ENCODE assay signal across 8 mouse cellular contexts in genomic region chr1:45794969-45795908, GRCm38 (mm10). TPM values are rescaled to one million over a fixed set of nuclear protein-coding genes. Genes with fewer than 3 reads are reported as not detected.
DNase-seq lines count a peak whose midpoint lies in the region; ATAC-seq and TF ChIP-seq lines count a peak whose summit lies in the region.

Wdr75 (plus strand) TSS chr1:45795166.

- H3K9ac ChIP-seq in heart, embryonic 11.5 days (ENCODE audit: low read depth, low read length) = peak within 1 kb of the TSS; percentile 84
- H3K9ac ChIP-seq in kidney, embryonic 16.5 days (replicated peaks; ENCODE audit: low read length) = peak within 1 kb of the TSS; percentile 89
- H3K9ac ChIP-seq in liver, adult 2 months (ENCODE audit: low read depth, low read length) = peak within 1 kb of the TSS; percentile 93

- peak within 1 kb of the TSS; percentile 87 for H3K4me2 ChIP-seq in heart, embryonic 11.5 days
- peak within 1 kb of the TSS; percentile 82 for H3K4me2 ChIP-seq in kidney, embryonic 16.5 days (replicated peaks; ENCODE audit: low read depth, low read length)
- peak within 1 kb of the TSS; percentile 85 for H3K4me2 ChIP-seq in myocyte (ENCODE audit: low read depth)

- H3K79me2 ChIP-seq in C2C12 (ENCODE audit: control insufficient read depth, insufficient read depth) (peaks cover 41% of the 10 kb centered on the region), myocyte (ENCODE audit: control insufficient read depth, insufficient read depth) (peaks cover 37% of the 10 kb centered on the region)
- H3K79me2 ChIP-seq in liver, adult 2 months (ENCODE audit: control insufficient read depth, insufficient read depth, low read length) = peaks cover 2% of the 10 kb centered on the region; the same call in 1 of the 2 replicates

- peaks cover 26% of the 10 kb centered on the region for H3K4me1 ChIP-seq in erythroblast, embryonic 14.5 days (ENCODE audit: control insufficient read depth)
- peaks cover 8% of the 10 kb centered on the region for H3K4me1 ChIP-seq in heart, embryonic 11.5 days (ENCODE audit: control insufficient read depth, insufficient read depth, low read length)
- peaks cover 14% of the 10 kb centered on the region for H3K4me1 ChIP-seq in kidney, embryonic 16.5 days (ENCODE audit: insufficient read depth, low read length)
- H3K4me1 ChIP-seq in liver, adult 2 months (ENCODE audit: control insufficient read depth, insufficient read depth, low read length) = 0 out of 2 replicates have a peak, but pooled peaks cover 3% of the 10 kb centered on the region

- H3K27ac ChIP-seq in heart, embryonic 11.5 days (ENCODE audit: low read depth, low read length) = peak within 1 kb of the TSS; percentile 91
- H3K27ac ChIP-seq in kidney, embryonic 16.5 days (ENCODE audit: low read length) = peak within 1 kb of the TSS; percentile 98
- peak within 1 kb of the TSS; percentile 77 for H3K27ac ChIP-seq in liver, adult 2 months (replicated peaks; ENCODE audit: insufficient read depth, low read depth, low read length)

- peak; percentile 98 for DNase-seq in brain, embryonic 14.5 days (ENCODE audit: low read depth)
- peak; percentile 83 for DNase-seq in liver, adult 2 months (ENCODE audit: extremely low read depth, low read depth, low spot score)
- peak; percentile 97 for DNase-seq in splenic B cell, adult 2 months (ENCODE audit: low read depth, low spot score)

- TF ChIP-seq CTCF in C2C12 (IDR thresholded peaks at IDR 0.05; ENCODE audit: control insufficient read depth, insufficient read depth, insufficient read length) = no peak
- no peak for TF ChIP-seq CTCF in brain, embryonic 14.5 days (IDR thresholded peaks at IDR 0.05; ENCODE audit: borderline replicate concordance, extremely low read depth, insufficient read depth, insufficient read length)
- no peak for TF ChIP-seq CTCF in liver, adult 2 months (IDR thresholded peaks at IDR 0.05; ENCODE audit: low read depth, low read length)

- under 1% methylated on average over 70 of the region's 70 CpGs for WGBS in heart, embryonic 11.5 days (ENCODE audit: insufficient replicate concordance)
- under 1% methylated on average over 70 of the region's 70 CpGs for WGBS in kidney, embryonic 16.5 days
- WGBS in liver, adult 2 months = under 1% methylated on average over 70 of the region's 70 CpGs

- no peaks in the 10 kb centered on the region for H3K9me3 ChIP-seq in erythroblast, embryonic 14.5 days (ENCODE audit: control insufficient read depth, low read length)
- no peaks in the 10 kb centered on the region for H3K9me3 ChIP-seq in heart, embryonic 11.5 days (replicated peaks; ENCODE audit: control insufficient read depth, low read length)
- H3K9me3 ChIP-seq in kidney, embryonic 16.5 days (ENCODE audit: low read length) = no peaks in the 10 kb centered on the region

- ATAC-seq in heart, embryonic 11.5 days (replicated peaks; ENCODE audit: insufficient number of reproducible peaks, low FRiP score, low TSS enrichment) = peak; percentile 99
- ATAC-seq in kidney, embryonic 16.5 days (ENCODE audit: low FRiP score, low TSS enrichment) = peak; percentile 100

- H3K36me3 ChIP-seq in C2C12 (ENCODE audit: control insufficient read depth, insufficient read depth) (peaks cover 30% of the 10 kb centered on the region), myocyte (ENCODE audit: control insufficient read depth, insufficient read depth) (peaks cover 20% of the 10 kb centered on the region)
- peaks cover 17% of the 10 kb centered on the region for H3K36me3 ChIP-seq in erythroblast, embryonic 14.5 days (ENCODE audit: control insufficient read depth)
- H3K36me3 ChIP-seq in heart, embryonic 11.5 days (ENCODE audit: control insufficient read depth, insufficient read depth, low read length) = no peaks in the 10 kb centered on the region
- peaks cover 6% of the 10 kb centered on the region for H3K36me3 ChIP-seq in kidney, embryonic 16.5 days (ENCODE audit: insufficient read depth, low read length)
- peaks cover 10% of the 10 kb centered on the region for H3K36me3 ChIP-seq in liver, adult 2 months (ENCODE audit: control insufficient read depth, insufficient read depth, low read length)
- peaks cover 2% of the 10 kb centered on the region; the same call in 1 of the 2 replicates for H3K36me3 ChIP-seq in splenic B cell, adult 2 months (ENCODE audit: control insufficient read depth, insufficient read depth, low read length, poor library complexity, severe bottlenecking)

- no peaks in the 10 kb centered on the region for H3K27me3 ChIP-seq in C2C12 (ENCODE audit: control insufficient read depth, insufficient read depth, insufficient read length)
- no peaks in the 10 kb centered on the region for H3K27me3 ChIP-seq in erythroblast, embryonic 14.5 days (ENCODE audit: control insufficient read depth)
- H3K27me3 ChIP-seq in heart, embryonic 11.5 days (ENCODE audit: control insufficient read depth, insufficient read depth, low read length) = no peaks in the 10 kb centered on the region
- no peaks in the 10 kb centered on the region for H3K27me3 ChIP-seq in kidney, embryonic 16.5 days (ENCODE audit: insufficient read depth, low read length)
- H3K27me3 ChIP-seq in liver, adult 2 months (ENCODE audit: control insufficient read depth, insufficient read depth, low read length) = no peaks in the 10 kb centered on the region
- H3K27me3 ChIP-seq in myocyte (ENCODE audit: control insufficient read depth, insufficient read depth, insufficient read length) = no peaks in the 10 kb centered on the region
- H3K27me3 ChIP-seq in splenic B cell, adult 2 months (ENCODE audit: control insufficient read depth, insufficient read depth, low read length, poor library complexity, severe bottlenecking) = no peaks in the 10 kb centered on the region

- H3K4me3 ChIP-seq in C2C12 (ENCODE audit: insufficient read depth, poor library complexity, severe bottlenecking) (peak within 1 kb of the TSS; percentile 90), myocyte (peak within 1 kb of the TSS; percentile 77)
- peak within 1 kb of the TSS; percentile 86 for H3K4me3 ChIP-seq in erythroblast, embryonic 14.5 days (replicated peaks)
- H3K4me3 ChIP-seq in heart, embryonic 11.5 days (ENCODE audit: low read depth, low read length) = peak within 1 kb of the TSS; percentile 99
- H3K4me3 ChIP-seq in kidney, embryonic 16.5 days (ENCODE audit: low read length) = peak within 1 kb of the TSS; percentile 89
- H3K4me3 ChIP-seq in liver, adult 2 months (ENCODE audit: insufficient read depth, low read depth, low read length) = peak within 1 kb of the TSS; percentile 88

- peak within 1 kb of the TSS; percentile 97 for H3ac ChIP-seq in C2C12 (ENCODE audit: control insufficient read depth, insufficient read length, low read depth)
- H3ac ChIP-seq in myocyte (ENCODE audit: control insufficient read depth, insufficient read length) = peak within 1 kb of the TSS; percentile 96

- peak; percentile 75; the same call in 1 of the 2 replicates for TF ChIP-seq POLR2A in brain, embryonic 14.5 days (IDR thresholded peaks at IDR 0.05; ENCODE audit: borderline replicate concordance, extremely low read depth, insufficient read depth, insufficient read length, poor library complexity, severe bottlenecking)
- TF ChIP-seq POLR2A in liver, adult 2 months (IDR thresholded peaks at IDR 0.05; ENCODE audit: extremely low read depth, insufficient read depth, low read length) = peak; percentile 68
- TF ChIP-seq POLR2A in myocyte (IDR thresholded peaks at IDR 0.05; ENCODE audit: insufficient read length, low read depth) = peak; percentile 91

- peaks cover 31% of the 10 kb centered on the region for H3K79me3 ChIP-seq in C2C12 (ENCODE audit: low read depth)

TF ChIP-seq in C2C12, 6 proteins besides CTCF, POLR2A, EP300 and RAD21:
- no peak for TF ChIP-seq USF1 (IDR thresholded peaks at IDR 0.05; ENCODE audit: low read depth)
- TF ChIP-seq MYOD1 (IDR thresholded peaks at IDR 0.05; ENCODE audit: control insufficient read depth, insufficient read length, low read depth) = no peak
- TF ChIP-seq CEBPB (IDR thresholded peaks at IDR 0.05; ENCODE audit: low read depth) = no peak
- peak; percentile 59 for TF ChIP-seq MAX (IDR thresholded peaks at IDR 0.05)
- no peak for TF ChIP-seq MYOG (IDR thresholded peaks at IDR 0.05; ENCODE audit: control insufficient read depth, extremely low read depth, insufficient read length)
- no peak for TF ChIP-seq FOSL1 (IDR thresholded peaks at IDR 0.05; ENCODE audit: insufficient read depth, low read length, poor library complexity, severe bottlenecking)
TF ChIP-seq in C2C12: peak in this region for 1.

TF ChIP-seq in myocyte, 11 proteins besides CTCF, POLR2A, EP300 and RAD21:
- TF ChIP-seq MAX (IDR thresholded peaks at IDR 0.05; ENCODE audit: low read depth) (no peak), CEBPB (IDR thresholded peaks at IDR 0.05; ENCODE audit: insufficient read depth, poor library complexity, severe bottlenecking) (no peak), POLR2AphosphoS2 (IDR thresholded peaks at IDR 0.05; ENCODE audit: insufficient read length, low read depth) (peak; percentile 86), MYOG (IDR thresholded peaks at IDR 0.05; ENCODE audit: control insufficient read depth in 1 of 3, insufficient read depth in 1 of 3, insufficient read length in 2 of 3, low read depth in 2 of 3) (no peak), SRF (IDR thresholded peaks at IDR 0.05; ENCODE audit: control insufficient read depth, insufficient read length, low read depth) (peak; percentile 91)
TF ChIP-seq in myocyte: peak in this region for 2.

RNA-seq across cellular contexts. Expression of gene Wdr75, which starts in this region (rescaled TPM):
- polyA plus RNA-seq in C2C12 (2012; fragmentation: generic; extraction: Trizol) = 26.0 TPM
- 52.7 and 55.1 TPM in 2 replicates for polyA plus RNA-seq in brain, embryonic 14.5 days (2012; rRNA removed)
- polyA plus RNA-seq in erythroblast, embryonic 14.5 days (2012) = 0.16 and 0.21 TPM in 2 replicates
- 49.3 and 56.5 TPM in 2 replicates for polyA plus RNA-seq in heart, embryonic 11.5 days (2014; fragmentation: Nextera tagmentation; extraction: Ambion mirVana)
- 58.7 and 64.6 TPM in 2 replicates for polyA plus RNA-seq in kidney, embryonic 16.5 days (2015; fragmentation: Nextera tagmentation; extraction: Ambion mirVana)
- total RNA-seq in liver, adult 2 months (2014; rRNA removed) = 18.0 and 19.4 TPM in 2 replicates
- 18.8 and 19.3 TPM in 2 replicates for polyA plus RNA-seq in liver, adult 2 months (2012; rRNA removed)
- 25.2 TPM for polyA plus RNA-seq in myocyte (2012; fragmentation: generic; extraction: Trizol)

Comparison
In these comparisons a context has a peak if more than half of its experiments do, and no peak if none do; other contexts are left out.
1. Peak in every context shown above with its lines: DNase-seq, ATAC-seq, H3K4me3 ChIP-seq and H3K27ac ChIP-seq.
2. RNA of gene Wdr75 (polyA plus RNA-seq): 58.7 to 64.6 TPM in kidney, embryonic 16.5 days, 49.3 to 56.5 TPM in heart, embryonic 11.5 days, 52.7 to 55.1 TPM in brain, embryonic 14.5 days, 26.0 TPM in C2C12 (single experiment), 25.2 TPM in myocyte (single experiment) and 18.8 to 19.3 TPM in liver, adult 2 months; 0.16 to 0.21 TPM in erythroblast, embryonic 14.5 days; every median in the first group is over 10 times any median in the second.